Mouse (Mus musculus) forebrain, embryonic 16.5 days (tissue): ENCODE results near the gene Ush2a. TPM values are rescaled to one million over a fixed set of nuclear protein-coding genes. Genes with fewer than 3 reads are reported as not detected.

Source experiments
- ATAC-seq: fragments of 200-750 bp; cut with Nextera tagmentation; 2 replicates; pipeline ENCODE4 v1.8.0; 2017; ENCODE audit warnings: mild to moderate bottlenecking, moderate library complexity
- H3K27ac ChIP-seq: fragments of 300-500 bp; sonication (generic); 2 replicates; pipeline ENCODE4 v1.5.1; 2014; ENCODE audit warnings: low read length, control low read depth
- H3K27me3 ChIP-seq: fragments of 300-500 bp; sonication (generic); replicated peaks from 2 replicates; pipeline ENCODE4 v1.6.1; 2014; ENCODE audit warnings: low read length; ENCODE audit not compliant: control insufficient read depth, insufficient read depth
- H3K36me3 ChIP-seq: fragments of 300-500 bp; sonication (generic); 2 replicates; pipeline ENCODE4 v1.6.1; 2014; ENCODE audit not compliant: control insufficient read depth, insufficient read depth
- H3K4me1 ChIP-seq: fragments of 300-500 bp; sonication (generic); replicated peaks from 2 replicates; pipeline ENCODE4 v1.6.1; 2014; ENCODE audit warnings: low read length; ENCODE audit not compliant: control insufficient read depth, insufficient read depth
- H3K4me2 ChIP-seq: fragments of 300-500 bp; sonication (generic); 2 replicates; pipeline ENCODE4 v1.6.1; 2014; ENCODE audit warnings: mild to moderate bottlenecking, low read length, control low read depth
- H3K4me3 ChIP-seq: fragments of 300-500 bp; sonication (generic); replicated peaks from 2 replicates; pipeline ENCODE4 v1.5.1; 2014; ENCODE audit warnings: mild to moderate bottlenecking, low read length, control low read depth
- H3K9ac ChIP-seq: fragments of 300-500 bp; sonication (generic); replicated peaks from 2 replicates; pipeline ENCODE4 v1.6.1; 2014; ENCODE audit warnings: low read depth, low read length, control low read depth
- H3K9me3 ChIP-seq: fragments of 300-500 bp; sonication (generic); 2 replicates; pipeline ENCODE4 v1.6.1; 2016; ENCODE audit warnings: low read length; ENCODE audit not compliant: control insufficient read depth
- WGBS: fragments of 180-500 bp; shearing (Covaris S2); extraction: QIAGEN DNeasy Blood & Tissue Kit; methylation state at CpG from one replicate; pipeline ENCODE4 v1.1.7; 2014; 5-methylcytosine and 5-hydroxymethylcytosine counted together
- polyA plus RNA-seq: library from polyadenylated mRNA; unstranded; fragments of >200 nt; fragmentation: Nextera tagmentation; extraction: Ambion mirVana; gene quantifications from 2 replicates; pipeline ENCODE4 v1.2.1, GENCODE M21; 2015

Gene Ush2a
- polyA plus RNA-seq, 1 experiment from 2014 or later = 0.32 TPM

GRCm38 (mm10) chr1:188504958-188505357 is 243.1 kb downstream of the Ush2a start:
- no peak overlapping the region for H3K27ac ChIP-seq
- H3K9ac ChIP-seq = no peak overlapping the region
- H3K4me3 ChIP-seq = no peak overlapping the region
- no peaks in the 10 kb centered on the region for H3K9me3 ChIP-seq
- H3K27me3 ChIP-seq = no peaks in the 10 kb centered on the region
- H3K4me1 ChIP-seq = no peaks in the 10 kb centered on the region
- H3K4me2 ChIP-seq = no peak overlapping the region
- H3K36me3 ChIP-seq = no peaks in the 10 kb centered on the region
- 16% methylated on average over 5 of the region's 5 CpGs for WGBS
- no peak for ATAC-seq

GRCm38 (mm10) chr1:188518792-188519191 is 257.0 kb downstream of the Ush2a start:
- no peak for ATAC-seq
- H3K4me2 ChIP-seq = no peak overlapping the region
- no peak overlapping the region for H3K4me3 ChIP-seq
- H3K4me1 ChIP-seq = 0 out of 2 replicates have a peak, but pooled peaks cover 2% of the 10 kb centered on the region
- no peaks in the 10 kb centered on the region for H3K27me3 ChIP-seq
- H3K9ac ChIP-seq = no peak overlapping the region
- H3K9me3 ChIP-seq = no peaks in the 10 kb centered on the region
- H3K27ac ChIP-seq = no peak overlapping the region
- WGBS = 94% methylated on average over 8 of the region's 8 CpGs
- H3K36me3 ChIP-seq = no peaks in the 10 kb centered on the region

GRCm38 (mm10) chr1:188527451-188527850 is 265.6 kb downstream of the Ush2a start:
- H3K27me3 ChIP-seq = no peaks in the 10 kb centered on the region
- ATAC-seq = no peak
- H3K4me3 ChIP-seq = no peak overlapping the region
- H3K36me3 ChIP-seq = no peaks in the 10 kb centered on the region
- H3K4me2 ChIP-seq = no peak overlapping the region
- no peak overlapping the region for H3K9ac ChIP-seq
- 76% methylated on average over 3 of the region's 3 CpGs for WGBS
- peaks cover 9% of the 10 kb centered on the region for H3K4me1 ChIP-seq
- H3K9me3 ChIP-seq = no peaks in the 10 kb centered on the region
- H3K27ac ChIP-seq = no peak overlapping the region

GRCm38 (mm10) chr1:188529606-188530131 is 267.8 kb downstream of the Ush2a start:
- Histone ChIP-seq H3K9ac (no peak overlapping the region), H3K27me3 (no peaks in the 10 kb centered on the region), H3K4me3 (no peak overlapping the region), H3K36me3 (no peaks in the 10 kb centered on the region), H3K4me1 (peaks cover 9% of the 10 kb centered on the region), H3K9me3 (no peaks in the 10 kb centered on the region), H3K27ac (no peak overlapping the region), H3K4me2 (no peak overlapping the region)
- no peak for ATAC-seq
- WGBS = 26% methylated on average over 6 of the region's 6 CpGs

GRCm38 (mm10) chr1:188537021-188537420 is 275.2 kb downstream of the Ush2a start:
- H3K9ac ChIP-seq = no peak overlapping the region
- no peak for ATAC-seq
- 89% methylated on average over 1 of the region's 1 CpGs for WGBS
- H3K27ac ChIP-seq = no peak overlapping the region
- no peak overlapping the region for H3K4me3 ChIP-seq
- H3K27me3 ChIP-seq = no peaks in the 10 kb centered on the region
- no peak overlapping the region for H3K4me2 ChIP-seq
- H3K4me1 ChIP-seq = no peaks in the 10 kb centered on the region
- no peaks in the 10 kb centered on the region for H3K36me3 ChIP-seq
- H3K9me3 ChIP-seq = no peaks in the 10 kb centered on the region

GRCm38 (mm10) chr1:188539621-188540020 is 277.8 kb downstream of the Ush2a start:
- Histone ChIP-seq H3K27ac (no peak overlapping the region), H3K9ac (no peak overlapping the region), H3K4me3 (no peak overlapping the region), H3K27me3 (no peaks in the 10 kb centered on the region), H3K4me2 (no peak overlapping the region), H3K9me3 (no peaks in the 10 kb centered on the region), H3K36me3 (no peaks in the 10 kb centered on the region), H3K4me1 (no peaks in the 10 kb centered on the region)
- 98% methylated on average over 5 of the region's 5 CpGs for WGBS
- ATAC-seq = no peak

GRCm38 (mm10) chr1:188541492-188541891 is 279.7 kb downstream of the Ush2a start:
- Histone ChIP-seq H3K4me2 (no peak overlapping the region), H3K36me3 (no peaks in the 10 kb centered on the region), H3K27me3 (no peaks in the 10 kb centered on the region), H3K9me3 (no peaks in the 10 kb centered on the region), H3K4me3 (no peak overlapping the region), H3K27ac (no peak overlapping the region), H3K4me1 (no peaks in the 10 kb centered on the region), H3K9ac (no peak overlapping the region)
- 92% methylated on average over 3 of the region's 3 CpGs for WGBS
- no peak for ATAC-seq

- H3K27me3 ChIP-seq = no peaks in the 10 kb centered on the region
- WGBS = 15% methylated on average over 1 of the region's 1 CpGs
- no peak overlapping the region for H3K4me2 ChIP-seq
- H3K4me1 ChIP-seq = no peaks in the 10 kb centered on the region
- H3K9me3 ChIP-seq = no peaks in the 10 kb centered on the region
- H3K27ac ChIP-seq = no peak overlapping the region
- H3K9ac ChIP-seq = no peak overlapping the region
- ATAC-seq = no peak
- no peaks in the 10 kb centered on the region for H3K36me3 ChIP-seq
- H3K4me3 ChIP-seq = no peak overlapping the region
Measured at GRCm38 (mm10) chr1:188543364-188543763, 281.5 kb downstream of the Ush2a start.

GRCm38 (mm10) chr1:188549686-188550085 is 287.9 kb downstream of the Ush2a start:
- H3K4me1 ChIP-seq = no peaks in the 10 kb centered on the region

GRCm38 (mm10) chr1:188551802-188552201 is 290.0 kb downstream of the Ush2a start:
- Histone ChIP-seq H3K9ac (no peak overlapping the region), H3K4me2 (no peak overlapping the region), H3K9me3 (no peaks in the 10 kb centered on the region), H3K4me3 (no peak overlapping the region), H3K27ac (no peak overlapping the region), H3K36me3 (no peaks in the 10 kb centered on the region), H3K4me1 (no peaks in the 10 kb centered on the region), H3K27me3 (no peaks in the 10 kb centered on the region)
- no peak for ATAC-seq
- 93% methylated on average over 5 of the region's 5 CpGs for WGBS

More at GRCm38 (mm10) chr1:188549686-188550085, 287.9 kb downstream of the Ush2a start:
- H3K27ac ChIP-seq = no peak overlapping the region
- no peak overlapping the region for H3K9ac ChIP-seq
- H3K27me3 ChIP-seq = no peaks in the 10 kb centered on the region
- H3K9me3 ChIP-seq = no peaks in the 10 kb centered on the region
- no peaks in the 10 kb centered on the region for H3K36me3 ChIP-seq
- no peak overlapping the region for H3K4me3 ChIP-seq
- H3K4me2 ChIP-seq = no peak overlapping the region
- WGBS = 59% methylated on average over 13 of the region's 13 CpGs
- ATAC-seq = no peak
